Mouse (Mus musculus) brain, embryonic 14.5 days (tissue): ENCODE results near the gene Kif26a. TPM values are rescaled to one million over a fixed set of nuclear protein-coding genes. Genes with fewer than 3 reads are reported as not detected.
A peak's percentile ranks its signal among the peaks of the same experiment; 100 is the strongest.

Source experiments
- DNase-seq: peaks from one replicate; pipeline ENCODE4 v3.0.0-alpha.2; 2011; ENCODE audit warnings: low read depth
- CTCF ChIP-seq: fragments of 200-500 bp; IDR thresholded peaks from 2 replicates; pipeline ENCODE4 v1.5.1; 2012; ENCODE audit warnings: inconsistent platforms, mild to moderate bottlenecking, moderate library complexity, borderline replicate concordance; ENCODE audit not compliant: insufficient read depth, insufficient read length; ENCODE audit errors: extremely low read depth
- POLR2A ChIP-seq: fragments of 200-500 bp; IDR thresholded peaks from 2 replicates; pipeline ENCODE4 v1.6.1; 2012; ENCODE audit warnings: mild to moderate bottlenecking, inconsistent platforms, borderline replicate concordance; ENCODE audit not compliant: poor library complexity, insufficient read depth, insufficient read length, severe bottlenecking; ENCODE audit errors: extremely low read depth
- polyA plus RNA-seq: library from polyadenylated mRNA; depleted of rRNA; stranded (reverse); fragments of >200 nt; gene quantifications from 2 replicates; pipeline ENCODE4 v1.2.3, GENCODE M21; 2012

Gene Kif26a
- polyA plus RNA-seq, 1 experiment, result 35.8 TPM

GRCm38 (mm10) chr12:112112686-112113396 is 33.2 kb upstream of the Kif26a start:
- TF ChIP-seq CTCF (no peak), POLR2A (no peak)

GRCm38 (mm10) chr12:112113710-112114109 is 32.3 kb upstream of the Kif26a start:
- TF ChIP-seq POLR2A (no peak), CTCF (peak; percentile 99)

More at GRCm38 (mm10) chr12:112112686-112113396, 33.2 kb upstream of the Kif26a start:
- peak; percentile 5 for DNase-seq

GRCm38 (mm10) chr12:112117006-112117405 is 29.0 kb upstream of the Kif26a start:
- no peak for DNase-seq
- TF ChIP-seq CTCF (no peak), POLR2A (no peak)

More at GRCm38 (mm10) chr12:112113710-112114109, 32.3 kb upstream of the Kif26a start:
- DNase-seq, result peak; percentile 83

GRCm38 (mm10) chr12:112117649-112118048 is 28.4 kb upstream of the Kif26a start:
- DNase-seq, result no peak
- TF ChIP-seq POLR2A (no peak), CTCF (no peak)

- TF ChIP-seq CTCF (no peak), POLR2A (no peak)
These were observed 24.8 kb upstream of the Kif26a start for GRCm38 (mm10) chr12:112121188-112121587.

GRCm38 (mm10) chr12:112125903-112126302 is 20.1 kb upstream of the Kif26a start:
- no peak for TF ChIP-seq CTCF
- no peak for TF ChIP-seq POLR2A
- no peak for DNase-seq

More at GRCm38 (mm10) chr12:112121188-112121587, 24.8 kb upstream of the Kif26a start:
- DNase-seq, result no peak

- DNase-seq, result no peak
- peak; percentile 33; the same call in 1 of the 2 replicates for TF ChIP-seq CTCF
- no peak for TF ChIP-seq POLR2A
These were observed 18.9 kb upstream of the Kif26a start for GRCm38 (mm10) chr12:112126931-112127635.

- TF ChIP-seq CTCF (no peak), POLR2A (no peak)
- DNase-seq, result no peak
These were observed 17.5 kb upstream of the Kif26a start for GRCm38 (mm10) chr12:112128526-112128925.

GRCm38 (mm10) chr12:112129300-112129856 is 16.6 kb upstream of the Kif26a start:
- DNase-seq, result no peak
- TF ChIP-seq POLR2A (no peak), CTCF (no peak)

GRCm38 (mm10) chr12:112130161-112130860 is 15.7 kb upstream of the Kif26a start:
- DNase-seq, result peak; percentile 61
- TF ChIP-seq CTCF (no peak), POLR2A (0 out of 2 replicates have a peak, but pooled peaks have one; percentile 40)

- no peak for DNase-seq
- no peak for TF ChIP-seq POLR2A
- no peak for TF ChIP-seq CTCF
These were observed 15.1 kb upstream of the Kif26a start for GRCm38 (mm10) chr12:112130957-112131356.

- DNase-seq, result peak; percentile 81
- TF ChIP-seq CTCF, result peak; percentile 94
- TF ChIP-seq POLR2A, result no peak
These were observed 5.8 kb upstream of the Kif26a start for GRCm38 (mm10) chr12:112140231-112140630.
